In genomic region chr13:53118398-53118797, GRCm38 (mm10) we compare ENCODE assay signal across 13 mouse cellular contexts.
DNase-seq lines count a peak whose midpoint lies in the region; ATAC-seq and TF ChIP-seq lines count a peak whose summit lies in the region.
"Had no signal": no experiment of that assay in that cellular context is flagged by ENCODE, and none has a peak within 500 bp of the region (broad histone marks: within the 10 kb centered on the region; RNA-seq: fewer than 3 reads in every experiment).

No protein-coding gene starts in this region.

- WGBS in embryonic facial prominence, embryonic 11.5 days = 84% methylated on average over 13 of the region's 13 CpGs
- 81% methylated on average over 13 of the region's 13 CpGs for WGBS in embryonic facial prominence, embryonic 10.5 days
- WGBS in lung, adult 2 months = 80% methylated on average over 13 of the region's 13 CpGs

- intact Hi-C loops in left cerebral cortex, postnatal 14 days (cut with DNase I) = loop anchor here (1.0 to 5.0 kb wide), 2 partner anchors 169 to 239 kb away; partner anchors contain the start of gene Ror2

- no peak overlapping the region for H3K27ac ChIP-seq in embryonic facial prominence, embryonic 11.5 days (replicated peaks; ENCODE audit: low read depth, low read length)
- H3K27ac ChIP-seq in embryonic facial prominence, embryonic 10.5 days (replicated peaks) = no peak overlapping the region
- H3K27ac ChIP-seq in bone marrow macrophage, adult 2 months (ENCODE audit: insufficient read depth, low read depth, low read length) = no peak overlapping the region
- H3K27ac ChIP-seq: forebrain, embryonic 15.5 days; macrophage had no signal

- H3K4me3 ChIP-seq in embryonic facial prominence, embryonic 11.5 days (ENCODE audit: low read depth, low read length) = no peak overlapping the region
- H3K4me3 ChIP-seq in embryonic facial prominence, embryonic 10.5 days = no peak overlapping the region
- H3K4me3 ChIP-seq in lung, adult 2 months (replicated peaks; ENCODE audit: extremely low read depth, low read depth, low read length) = no peak overlapping the region
- H3K4me3 ChIP-seq in bone marrow macrophage, adult 2 months (ENCODE audit: insufficient read depth, low read length) = no peak overlapping the region
- H3K4me3 ChIP-seq: forebrain, embryonic 15.5 days had no signal

- DNase-seq in embryonic facial prominence, embryonic 11.5 days (ENCODE audit: low spot score) = peak; percentile 19
- no peak for DNase-seq in embryonic facial prominence, embryonic 10.5 days (ENCODE audit: low spot score)
- no peak for DNase-seq in lung, adult 2 months
- DNase-seq in lung, postnatal 14 days = no peak
- peak; percentile 19 for DNase-seq in splenic B cell, adult 2 months (ENCODE audit: low read depth, low spot score)
- no peak for DNase-seq in cerebellum, adult 18-20 months
- no peak for DNase-seq in left cerebral cortex, postnatal 14 days (ENCODE audit: low spot score in 2 of 2)
- DNase-seq: cerebellum, adult 9-11 months; heart, postnatal 10 days; layer of hippocampus, postnatal 36 days had no signal

- TF ChIP-seq POLR2A in lung, adult 2 months (IDR thresholded peaks at IDR 0.05; ENCODE audit: borderline replicate concordance, extremely low read depth, low read depth, low read length) = no peak
- no peak for TF ChIP-seq POLR2A in bone marrow macrophage, adult 2 months (IDR thresholded peaks at IDR 0.05; ENCODE audit: borderline replicate concordance, low read depth, low read length)

- TF ChIP-seq CTCF in lung, adult 2 months (IDR thresholded peaks at IDR 0.05; ENCODE audit: insufficient read depth, low read length) = peak; percentile 31; the same call in 1 of the 2 replicates
- 0 out of 2 replicates have a peak, but pooled peaks have one; percentile 17 for TF ChIP-seq CTCF in bone marrow macrophage, adult 2 months (IDR thresholded peaks at IDR 0.05; ENCODE audit: low read depth, low read length)

- no peaks in the 10 kb centered on the region for H3K9me3 ChIP-seq in embryonic facial prominence, embryonic 11.5 days (replicated peaks; ENCODE audit: control insufficient read depth, low read length)
- no peaks in the 10 kb centered on the region for H3K9me3 ChIP-seq in embryonic facial prominence, embryonic 10.5 days
- H3K9me3 ChIP-seq: forebrain, embryonic 15.5 days had no signal

- no peaks in the 10 kb centered on the region for H3K27me3 ChIP-seq in embryonic facial prominence, embryonic 11.5 days (ENCODE audit: control insufficient read depth, insufficient read depth, low read length)
- no peaks in the 10 kb centered on the region for H3K27me3 ChIP-seq in embryonic facial prominence, embryonic 10.5 days (replicated peaks; ENCODE audit: low read depth, poor library complexity, severe bottlenecking)
- no peaks in the 10 kb centered on the region for H3K27me3 ChIP-seq in splenic B cell, adult 2 months (ENCODE audit: control insufficient read depth, insufficient read depth, low read length, poor library complexity, severe bottlenecking)
- H3K27me3 ChIP-seq: forebrain, embryonic 15.5 days had no signal

- peaks cover 5% of the 10 kb centered on the region for H3K4me1 ChIP-seq in embryonic facial prominence, embryonic 11.5 days (ENCODE audit: control insufficient read depth, insufficient read depth, low read length)
- H3K4me1 ChIP-seq in embryonic facial prominence, embryonic 10.5 days = peaks cover 20% of the 10 kb centered on the region
- H3K4me1 ChIP-seq in lung, adult 2 months (ENCODE audit: control insufficient read depth, insufficient read depth, low read length) = no peaks in the 10 kb centered on the region
- no peaks in the 10 kb centered on the region for H3K4me1 ChIP-seq in bone marrow macrophage, adult 2 months (ENCODE audit: control insufficient read depth, insufficient read depth, low read length)

- H3K4me2 ChIP-seq in embryonic facial prominence, embryonic 11.5 days (ENCODE audit: low read depth, low read length) = no peak overlapping the region
- H3K4me2 ChIP-seq: forebrain, embryonic 15.5 days had no signal

- ATAC-seq in embryonic facial prominence, embryonic 11.5 days (replicated peaks; ENCODE audit: insufficient number of reproducible peaks, low FRiP score, low TSS enrichment, low read depth) = no peak

- H3K36me3 ChIP-seq in embryonic facial prominence, embryonic 11.5 days (replicated peaks; ENCODE audit: control insufficient read depth, insufficient read depth, low read depth, low read length) = peaks cover 3% of the 10 kb centered on the region; the same call in 1 of the 2 replicates
- H3K36me3 ChIP-seq in embryonic facial prominence, embryonic 10.5 days (replicated peaks) = peaks cover 59% of the 10 kb centered on the region
- H3K36me3 ChIP-seq in splenic B cell, adult 2 months (ENCODE audit: control insufficient read depth, insufficient read depth, low read length, poor library complexity, severe bottlenecking) = no peaks in the 10 kb centered on the region
- H3K36me3 ChIP-seq: forebrain, embryonic 15.5 days had no signal

- no peak overlapping the region for H3K9ac ChIP-seq in embryonic facial prominence, embryonic 11.5 days (replicated peaks; ENCODE audit: low read length)
- H3K9ac ChIP-seq: forebrain, embryonic 15.5 days had no signal

Comparison
In these comparisons a context has a peak if more than half of its experiments do, and no peak if none do; other contexts are left out.
1. DNase-seq: peak in embryonic facial prominence, embryonic 11.5 days (single experiment) and splenic B cell, adult 2 months (single experiment); none in embryonic facial prominence, embryonic 10.5 days (single experiment), lung, adult 2 months (single experiment), lung, postnatal 14 days (single experiment), cerebellum, adult 18-20 months (0 of 2) and left cerebral cortex, postnatal 14 days (0 of 2).